Mouse (Mus musculus) brain, embryonic 14.5 days (tissue): ENCODE measurements around the gene Recql.

Experiments used
- CTCF ChIP-seq: fragments of 200-500 bp; IDR thresholded peaks from 2 replicates; pipeline ENCODE4 v1.5.1; 2012; ENCODE audit warnings: inconsistent platforms, mild to moderate bottlenecking, moderate library complexity, borderline replicate concordance; ENCODE audit not compliant: insufficient read depth, insufficient read length; ENCODE audit errors: extremely low read depth
- POLR2A ChIP-seq: fragments of 200-500 bp; IDR thresholded peaks from 2 replicates; pipeline ENCODE4 v1.6.1; 2012; ENCODE audit warnings: mild to moderate bottlenecking, inconsistent platforms, borderline replicate concordance; ENCODE audit not compliant: poor library complexity, insufficient read depth, insufficient read length, severe bottlenecking; ENCODE audit errors: extremely low read depth

GRCm38 (mm10) chr6:142389101-142389500 is 2.2 kb upstream of the Recql start:
- TF ChIP-seq CTCF (no peak), POLR2A (no peak)
